Mouse (Mus musculus): ENCODE data around the gene Chchd10.

DNA sequence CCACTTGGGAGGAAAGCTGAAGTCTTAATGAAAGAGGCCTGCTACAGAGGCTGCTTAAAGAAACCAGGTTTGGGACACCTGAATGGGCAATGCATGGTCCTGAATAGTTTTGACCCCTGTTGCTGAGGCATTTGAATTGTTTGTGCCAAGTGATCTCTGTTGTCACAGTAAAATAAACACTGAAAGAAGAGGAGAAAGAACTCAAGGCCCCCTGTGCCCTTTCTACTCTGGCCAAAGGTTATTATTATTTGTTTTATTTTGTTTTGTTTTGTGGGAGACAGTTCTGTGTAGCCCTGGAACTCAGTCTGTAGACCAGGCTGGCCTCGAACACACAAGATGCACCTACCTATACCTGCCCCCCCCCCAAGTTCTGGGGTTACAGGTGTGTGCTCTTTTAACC lies 2.1 kb downstream of the Chchd10 start:
- TF ChIP-seq CTCF (IDR thresholded peaks at IDR 0.05; ENCODE audit: low read depth) (no peak), EP300 (IDR thresholded peaks at IDR 0.05; ENCODE audit: low read depth) (no peak)
